Mouse (Mus musculus): Measurements from ENCODE around the gene Gm17268.
A peak's percentile ranks its signal among the peaks of the same experiment; 100 is the strongest.

Gene Gm17268

GRCm38 (mm10) chr11:82066953-82067571, 28.7 kb upstream of the Gm17268 start:
- H3K4me1 ChIP-seq (replicated peaks; ENCODE audit: low read depth, low read length), result no peaks in the 10 kb centered on the region
- H3K27me3 ChIP-seq (ENCODE audit: insufficient read depth, low read length), result no peaks in the 10 kb centered on the region
- no peaks in the 10 kb centered on the region for H3K9me3 ChIP-seq (ENCODE audit: low read length)
- H3K4me3 ChIP-seq (replicated peaks; ENCODE audit: low read length), result no peak overlapping the region
- TF ChIP-seq POU5F1 (IDR thresholded peaks at IDR 0.05; ENCODE audit: borderline replicate concordance, low read length) (no peak), NANOG (IDR thresholded peaks at IDR 0.05; ENCODE audit: borderline replicate concordance, low read length) (no peak), CTCF (conservative IDR thresholded peaks at IDR 0.05; ENCODE audit: low read length) (no peak)
- H3K36me3 ChIP-seq (ENCODE audit: insufficient read depth, low read length), result no peaks in the 10 kb centered on the region

GRCm38 (mm10) chr11:82063454-82063853, 25.1 kb upstream of the Gm17268 start:
- H3K36me3 ChIP-seq (ENCODE audit: insufficient read depth, low read length), result no peaks in the 10 kb centered on the region
- no peaks in the 10 kb centered on the region for H3K27me3 ChIP-seq (ENCODE audit: insufficient read depth, low read length)
- H3K9me3 ChIP-seq (ENCODE audit: low read length), result no peaks in the 10 kb centered on the region
- TF ChIP-seq CTCF (conservative IDR thresholded peaks at IDR 0.05; ENCODE audit: low read length) (no peak), POU5F1 (IDR thresholded peaks at IDR 0.05; ENCODE audit: borderline replicate concordance, low read length) (no peak), NANOG (IDR thresholded peaks at IDR 0.05; ENCODE audit: borderline replicate concordance, low read length) (no peak)
- no peaks in the 10 kb centered on the region for H3K4me1 ChIP-seq (replicated peaks; ENCODE audit: low read depth, low read length)
- no peak overlapping the region for H3K4me3 ChIP-seq (replicated peaks; ENCODE audit: low read length)

GRCm38 (mm10) chr11:82062226-82062625, 23.9 kb upstream of the Gm17268 start:
- H3K9me3 ChIP-seq (ENCODE audit: low read length), result no peaks in the 10 kb centered on the region
- H3K4me3 ChIP-seq (replicated peaks; ENCODE audit: low read length), result no peak overlapping the region
- H3K36me3 ChIP-seq (ENCODE audit: insufficient read depth, low read length), result no peaks in the 10 kb centered on the region
- H3K27me3 ChIP-seq (ENCODE audit: insufficient read depth, low read length), result no peaks in the 10 kb centered on the region
- H3K4me1 ChIP-seq (replicated peaks; ENCODE audit: low read depth, low read length), result no peaks in the 10 kb centered on the region
- TF ChIP-seq CTCF (conservative IDR thresholded peaks at IDR 0.05; ENCODE audit: low read length) (no peak), POU5F1 (IDR thresholded peaks at IDR 0.05; ENCODE audit: borderline replicate concordance, low read length) (no peak), NANOG (IDR thresholded peaks at IDR 0.05; ENCODE audit: borderline replicate concordance, low read length) (no peak)

- TF ChIP-seq NANOG (IDR thresholded peaks at IDR 0.05; ENCODE audit: borderline replicate concordance, low read length), result no peak
- no peak for TF ChIP-seq CTCF (conservative IDR thresholded peaks at IDR 0.05; ENCODE audit: low read length)
- TF ChIP-seq POU5F1 (IDR thresholded peaks at IDR 0.05; ENCODE audit: borderline replicate concordance, low read length), result no peak
- H3K27me3 ChIP-seq (ENCODE audit: insufficient read depth, low read length), result no peaks in the 10 kb centered on the region
- no peak within 1 kb of the TSS for H3K4me3 ChIP-seq (replicated peaks; ENCODE audit: low read length)
- no peaks in the 10 kb centered on the region for H3K9me3 ChIP-seq (ENCODE audit: low read length)
- no peaks in the 10 kb centered on the region for H3K4me1 ChIP-seq (replicated peaks; ENCODE audit: low read depth, low read length)
- no peaks in the 10 kb centered on the region for H3K36me3 ChIP-seq (ENCODE audit: insufficient read depth, low read length)
Measured at GRCm38 (mm10) chr11:82057646-82058045, 19.3 kb upstream of the Gm17268 start, which contains the start of gene Ccl11. Ccl11 (plus strand) TSS chr11:82057823.

- Histone ChIP-seq H3K36me3 (ENCODE audit: insufficient read depth, low read length) (no peaks in the 10 kb centered on the region), H3K9me3 (ENCODE audit: low read length) (no peaks in the 10 kb centered on the region), H3K27me3 (ENCODE audit: insufficient read depth, low read length) (no peaks in the 10 kb centered on the region), H3K4me1 (replicated peaks; ENCODE audit: low read depth, low read length) (no peaks in the 10 kb centered on the region), H3K4me3 (replicated peaks; ENCODE audit: low read length) (no peak overlapping the region)
- TF ChIP-seq POU5F1 (IDR thresholded peaks at IDR 0.05; ENCODE audit: borderline replicate concordance, low read length) (no peak), NANOG (IDR thresholded peaks at IDR 0.05; ENCODE audit: borderline replicate concordance, low read length) (no peak), CTCF (conservative IDR thresholded peaks at IDR 0.05; ENCODE audit: low read length) (no peak)
Measured at GRCm38 (mm10) chr11:82053849-82054248, 15.5 kb upstream of the Gm17268 start.

GRCm38 (mm10) chr11:82047746-82048415, 9.5 kb upstream of the Gm17268 start:
- no peak overlapping the region for H3K4me3 ChIP-seq (replicated peaks; ENCODE audit: low read length)
- no peaks in the 10 kb centered on the region for H3K9me3 ChIP-seq (ENCODE audit: low read length)
- no peaks in the 10 kb centered on the region for H3K27me3 ChIP-seq (ENCODE audit: insufficient read depth, low read length)
- no peaks in the 10 kb centered on the region for H3K4me1 ChIP-seq (replicated peaks; ENCODE audit: low read depth, low read length)
- no peaks in the 10 kb centered on the region for H3K36me3 ChIP-seq (ENCODE audit: insufficient read depth, low read length)
- no peak for TF ChIP-seq NANOG (IDR thresholded peaks at IDR 0.05; ENCODE audit: borderline replicate concordance, low read length)
- TF ChIP-seq CTCF (conservative IDR thresholded peaks at IDR 0.05; ENCODE audit: low read length), result peak; percentile 45
- no peak for TF ChIP-seq POU5F1 (IDR thresholded peaks at IDR 0.05; ENCODE audit: borderline replicate concordance, low read length)

GRCm38 (mm10) chr11:82045471-82045870, 7.1 kb upstream of the Gm17268 start, which contains the start of gene Ccl7:
Ccl7 (plus strand) TSS chr11:82045712.
- H3K4me3 ChIP-seq (replicated peaks; ENCODE audit: low read length), result no peak within 1 kb of the TSS
- no peaks in the 10 kb centered on the region for H3K36me3 ChIP-seq (ENCODE audit: insufficient read depth, low read length)
- H3K4me1 ChIP-seq (replicated peaks; ENCODE audit: low read depth, low read length), result no peaks in the 10 kb centered on the region
- no peaks in the 10 kb centered on the region for H3K27me3 ChIP-seq (ENCODE audit: insufficient read depth, low read length)
- no peak for TF ChIP-seq POU5F1 (IDR thresholded peaks at IDR 0.05; ENCODE audit: borderline replicate concordance, low read length)
- no peak for TF ChIP-seq CTCF (conservative IDR thresholded peaks at IDR 0.05; ENCODE audit: low read length)
- no peak for TF ChIP-seq NANOG (IDR thresholded peaks at IDR 0.05; ENCODE audit: borderline replicate concordance, low read length)
- H3K9me3 ChIP-seq (ENCODE audit: low read length), result no peaks in the 10 kb centered on the region

GRCm38 (mm10) chr11:82041671-82042080, 3.3 kb upstream of the Gm17268 start:
- Histone ChIP-seq H3K9me3 (ENCODE audit: low read length) (no peaks in the 10 kb centered on the region), H3K27me3 (ENCODE audit: insufficient read depth, low read length) (no peaks in the 10 kb centered on the region), H3K36me3 (ENCODE audit: insufficient read depth, low read length) (no peaks in the 10 kb centered on the region), H3K4me1 (replicated peaks; ENCODE audit: low read depth, low read length) (no peaks in the 10 kb centered on the region), H3K4me3 (replicated peaks; ENCODE audit: low read length) (no peak overlapping the region)
- TF ChIP-seq CTCF (conservative IDR thresholded peaks at IDR 0.05; ENCODE audit: low read length) (no peak), POU5F1 (IDR thresholded peaks at IDR 0.05; ENCODE audit: borderline replicate concordance, low read length) (no peak), NANOG (IDR thresholded peaks at IDR 0.05; ENCODE audit: borderline replicate concordance, low read length) (no peak)

Data from E14TG2a.4 (cell line).